Mouse (Mus musculus) bone marrow, adult 2 months (tissue): ENCODE results near the gene Olfr145.

ENCODE experiments used
- CTCF ChIP-seq: fragments of 200-500 bp; IDR thresholded peaks from 2 replicates; pipeline ENCODE4 v1.5.1; 2011; ENCODE audit warnings: low read length, control low read depth; ENCODE audit not compliant: control insufficient read depth, insufficient read depth
- POLR2A ChIP-seq: fragments of 200-500 bp; IDR thresholded peaks from 2 replicates; pipeline ENCODE4 v1.6.1; 2011; ENCODE audit warnings: low read depth, mild to moderate bottlenecking, control low read depth, low read length, borderline replicate concordance; ENCODE audit not compliant: control insufficient read depth

DNA sequence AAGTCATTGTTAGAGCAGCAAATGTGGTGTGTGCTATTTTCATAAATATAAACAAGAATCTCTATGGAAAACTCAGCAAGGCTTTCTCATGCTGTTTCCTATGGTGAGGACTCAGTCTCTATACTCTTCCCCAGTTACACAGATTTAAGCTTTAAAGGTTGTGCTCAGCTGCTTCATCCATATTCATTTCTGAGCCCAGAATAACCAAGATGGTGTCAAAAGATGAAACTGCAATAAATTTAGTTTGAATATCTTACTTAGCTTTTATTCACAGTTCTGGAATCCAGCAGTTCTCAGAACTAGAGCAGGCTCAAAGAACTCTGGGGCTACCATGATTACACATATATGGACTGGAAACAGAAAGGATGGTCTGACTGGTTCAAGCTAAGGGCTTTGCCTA is 37.6 kb downstream of the Olfr145 start:
- TF ChIP-seq POLR2A (no peak), CTCF (no peak)
